Mouse (Mus musculus): ENCODE measurements around the gene Slc19a3. TPM values are rescaled to one million over a fixed set of nuclear protein-coding genes. Genes with fewer than 3 reads are reported as not detected.

Slc19a3 gene
- polyA plus RNA-seq, 1 experiment from 2014 or later, result 0.51 TPM

DNA sequence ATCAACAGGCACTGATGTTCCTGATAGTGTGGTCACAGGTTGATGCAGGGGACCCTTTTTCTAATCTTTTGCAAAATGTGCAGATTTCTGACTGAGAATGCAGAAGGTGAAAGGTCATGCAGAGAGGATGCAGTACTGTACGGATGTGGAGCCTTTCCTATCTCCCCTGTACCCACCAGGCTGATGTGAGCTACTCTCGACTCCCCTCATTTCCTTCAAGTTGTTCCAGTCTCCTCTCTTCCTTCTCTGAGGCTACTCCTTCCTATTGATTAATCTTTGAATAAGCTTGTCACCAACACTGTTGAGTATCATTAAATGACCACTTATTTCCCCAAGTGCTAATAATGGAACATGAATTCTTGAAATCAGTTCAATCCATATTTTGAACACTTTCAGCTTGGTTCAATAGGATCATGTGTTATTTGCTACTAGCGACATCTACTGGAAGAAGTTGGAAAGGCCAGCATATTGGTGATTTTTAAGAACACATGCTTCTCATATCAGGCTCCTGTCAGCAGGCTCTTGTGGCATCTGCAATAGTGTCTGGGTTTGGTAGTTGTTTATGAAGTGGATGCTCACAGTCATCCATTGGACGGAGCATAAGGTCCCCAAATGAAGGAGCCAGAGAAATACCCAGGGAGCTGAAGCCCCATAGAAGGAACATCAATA lies 50.6 kb downstream of the Slc19a3 start:
- H3K9me3 ChIP-seq (ENCODE audit: low read depth, low read length), result peaks cover 6% of the 10 kb centered on the region; the same call in 1 of the 2 replicates
- H3K4me3 ChIP-seq (ENCODE audit: low read depth, low read length), result no peak overlapping the region
- no peaks in the 10 kb centered on the region for H3K27me3 ChIP-seq (ENCODE audit: insufficient read depth, low read length)
- no peak overlapping the region for H3K9ac ChIP-seq
- DNase-seq (peak; percentile 90), ATAC-seq (ENCODE audit: insufficient read depth) (peak; percentile 74; the same call in 1 of the 2 replicates)
- H3K4me1 ChIP-seq (ENCODE audit: insufficient read depth), result no peaks in the 10 kb centered on the region
- peak; percentile 76 for TF ChIP-seq CTCF (IDR thresholded peaks at IDR 0.05; ENCODE audit: low read depth)
- H3K36me3 ChIP-seq (ENCODE audit: insufficient read depth), result no peaks in the 10 kb centered on the region
- no peak overlapping the region for H3K27ac ChIP-seq (ENCODE audit: low read depth)
- WGBS, result 20% methylated on average over 4 of the region's 4 CpGs
- H3K4me2 ChIP-seq, result no peak overlapping the region

DNA sequence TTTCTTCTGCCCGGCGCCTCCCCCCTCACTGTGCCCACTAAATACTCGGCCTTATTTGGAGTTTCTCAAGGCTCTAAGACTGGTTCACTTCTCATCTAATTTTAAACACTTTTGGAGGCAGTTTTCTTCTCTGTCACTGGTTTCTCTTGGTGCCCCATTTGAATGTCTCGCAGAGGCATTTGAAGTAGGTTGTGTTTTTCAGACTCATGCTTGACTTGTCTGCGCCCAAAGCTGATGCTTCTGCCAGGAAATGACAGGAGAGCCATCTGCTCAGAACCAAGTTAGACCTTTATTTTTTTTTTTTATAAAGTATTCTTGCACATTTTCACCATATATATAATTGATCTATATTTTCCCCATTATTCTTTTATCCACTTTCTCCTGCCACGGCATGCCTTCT lies 51.5 kb downstream of the Slc19a3 start:
- DNase-seq, result no peak
- 88% methylated on average over 6 of the region's 6 CpGs for WGBS
- ATAC-seq (ENCODE audit: insufficient read depth), result no peak

DNA sequence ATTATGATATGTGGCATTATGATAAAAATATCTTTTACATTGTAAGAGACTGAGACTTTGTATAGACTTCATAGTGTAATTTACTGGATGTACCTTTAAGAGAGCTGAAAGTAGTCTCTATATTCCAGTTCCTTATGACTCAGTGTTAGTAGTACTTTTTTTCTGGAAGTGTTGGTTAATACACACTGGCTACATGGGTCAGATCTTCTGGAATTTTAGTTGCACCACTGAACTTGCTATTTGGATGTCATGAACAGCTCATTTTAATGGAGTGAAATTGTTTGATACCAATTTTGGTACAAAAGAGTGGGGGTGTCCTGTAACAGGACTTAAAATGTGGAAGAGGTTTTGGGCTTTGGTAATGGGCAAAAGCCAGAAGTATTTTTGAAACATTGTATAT lies 60.4 kb downstream of the Slc19a3 start:
- Histone ChIP-seq H3K4me3 (ENCODE audit: low read depth, low read length) (no peak overlapping the region), H3K27ac (ENCODE audit: low read depth) (no peak overlapping the region), H3K27me3 (ENCODE audit: insufficient read depth, low read length) (no peaks in the 10 kb centered on the region), H3K4me2 (no peak overlapping the region), H3K9me3 (ENCODE audit: low read depth, low read length) (no peaks in the 10 kb centered on the region), H3K36me3 (ENCODE audit: insufficient read depth) (no peaks in the 10 kb centered on the region), H3K4me1 (ENCODE audit: insufficient read depth) (no peaks in the 10 kb centered on the region), H3K9ac (no peak overlapping the region)
- DNase-seq, result no peak
- no peak for ATAC-seq (ENCODE audit: insufficient read depth)
- TF ChIP-seq CTCF (IDR thresholded peaks at IDR 0.05; ENCODE audit: low read depth), result no peak

More for the DNA sequence above, 51.5 kb downstream of the Slc19a3 start:
- Histone ChIP-seq H3K36me3 (ENCODE audit: insufficient read depth) (no peaks in the 10 kb centered on the region), H3K9me3 (ENCODE audit: low read depth, low read length) (peaks cover 6% of the 10 kb centered on the region; the same call in 1 of the 2 replicates), H3K27me3 (ENCODE audit: insufficient read depth, low read length) (no peaks in the 10 kb centered on the region), H3K9ac (no peak overlapping the region), H3K27ac (ENCODE audit: low read depth) (no peak overlapping the region), H3K4me3 (ENCODE audit: low read depth, low read length) (no peak overlapping the region), H3K4me2 (no peak overlapping the region), H3K4me1 (ENCODE audit: insufficient read depth) (no peaks in the 10 kb centered on the region)
- TF ChIP-seq CTCF (IDR thresholded peaks at IDR 0.05; ENCODE audit: low read depth), result no peak

DNA sequence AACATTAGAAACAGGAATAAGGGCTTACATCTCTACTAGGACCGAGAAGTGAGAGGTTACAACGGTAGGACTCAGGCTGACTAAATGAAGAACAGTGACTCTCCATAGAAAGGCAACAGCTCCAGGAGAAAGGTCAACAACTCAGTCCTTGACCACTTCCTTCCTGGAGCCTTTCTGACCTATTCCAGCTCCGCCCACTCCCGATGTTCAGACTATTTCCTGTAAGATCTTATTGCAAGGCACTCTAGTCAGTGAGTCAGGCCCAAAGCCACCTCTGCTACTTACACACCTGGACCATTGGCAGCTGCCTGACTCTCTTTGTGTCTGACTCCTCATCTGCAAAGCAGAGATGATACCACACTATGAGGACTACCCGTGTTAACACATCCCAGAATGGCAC lies 62.5 kb downstream of the Slc19a3 start:
- no peak overlapping the region for H3K4me2 ChIP-seq
- no peak for ATAC-seq (ENCODE audit: insufficient read depth)

DNA sequence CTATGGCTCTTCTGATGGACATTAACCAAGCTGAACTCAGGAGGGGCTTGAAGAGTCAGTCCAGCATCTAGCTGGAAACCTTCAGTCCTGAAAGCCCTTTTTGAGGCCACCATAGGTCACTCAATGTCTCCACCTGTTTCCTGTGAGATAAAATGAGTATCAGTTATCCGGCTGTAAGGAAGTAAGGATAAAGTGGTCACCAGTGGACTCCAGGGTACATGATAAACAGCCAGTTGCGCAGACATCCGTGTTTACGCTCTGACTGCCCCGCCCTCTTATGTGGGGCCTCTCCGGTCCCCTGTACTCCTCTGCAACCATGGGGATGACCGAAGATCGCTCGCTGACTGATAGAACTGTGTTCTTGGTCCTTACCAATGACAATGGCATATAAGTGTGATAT lies 63.9 kb downstream of the Slc19a3 start:
- WGBS, result 71% methylated on average over 9 of the region's 9 CpGs
- DNase-seq (peak; percentile 66), ATAC-seq (ENCODE audit: insufficient read depth) (peak; percentile 67; the same call in 1 of the 2 replicates)
- Histone ChIP-seq H3K36me3 (ENCODE audit: insufficient read depth) (no peaks in the 10 kb centered on the region), H3K4me1 (ENCODE audit: insufficient read depth) (peaks cover 8% of the 10 kb centered on the region; the same call in 1 of the 2 replicates), H3K27ac (ENCODE audit: low read depth) (no peak overlapping the region), H3K9me3 (ENCODE audit: low read depth, low read length) (no peaks in the 10 kb centered on the region), H3K27me3 (ENCODE audit: insufficient read depth, low read length) (no peaks in the 10 kb centered on the region), H3K9ac (no peak overlapping the region), H3K4me2 (0 out of 2 replicates have a peak overlapping the region, but pooled peaks have one; percentile 5), H3K4me3 (ENCODE audit: low read depth, low read length) (no peak overlapping the region)
- no peak for TF ChIP-seq CTCF (IDR thresholded peaks at IDR 0.05; ENCODE audit: low read depth)

More for the DNA sequence above, 62.5 kb downstream of the Slc19a3 start:
- DNase-seq, result no peak
- Histone ChIP-seq H3K9me3 (ENCODE audit: low read depth, low read length) (no peaks in the 10 kb centered on the region), H3K4me1 (ENCODE audit: insufficient read depth) (peaks cover 8% of the 10 kb centered on the region; the same call in 1 of the 2 replicates), H3K36me3 (ENCODE audit: insufficient read depth) (no peaks in the 10 kb centered on the region), H3K9ac (no peak overlapping the region), H3K27me3 (ENCODE audit: insufficient read depth, low read length) (no peaks in the 10 kb centered on the region), H3K4me3 (ENCODE audit: low read depth, low read length) (no peak overlapping the region), H3K27ac (ENCODE audit: low read depth) (no peak overlapping the region)
- WGBS, result 74% methylated on average over 5 of the region's 5 CpGs
- TF ChIP-seq CTCF (IDR thresholded peaks at IDR 0.05; ENCODE audit: low read depth), result no peak

DNA sequence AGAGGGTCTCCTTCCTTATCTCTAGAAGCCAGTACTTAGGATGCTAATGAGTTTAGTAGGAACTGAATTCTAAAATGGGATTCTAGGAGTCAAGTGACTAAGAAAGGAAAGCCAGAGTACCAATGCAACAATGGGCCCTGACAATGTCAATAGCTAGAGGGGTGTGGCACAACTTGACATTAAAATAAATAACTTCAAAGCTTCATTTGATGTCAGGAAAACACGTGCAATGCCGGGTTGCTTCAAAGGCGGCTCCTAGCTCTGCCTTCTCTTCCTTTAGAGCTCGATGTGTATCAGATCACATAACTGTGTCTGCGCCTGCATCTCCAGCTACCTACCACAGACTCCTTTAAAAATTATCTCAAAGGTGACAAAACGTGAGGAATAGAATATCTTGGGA lies 64.3 kb downstream of the Slc19a3 start:
- 46% methylated on average over 6 of the region's 6 CpGs for WGBS
- Histone ChIP-seq H3K27me3 (ENCODE audit: insufficient read depth, low read length) (no peaks in the 10 kb centered on the region), H3K9ac (no peak overlapping the region), H3K4me2 (0 out of 2 replicates have a peak overlapping the region, but pooled peaks have one; percentile 5), H3K9me3 (ENCODE audit: low read depth, low read length) (no peaks in the 10 kb centered on the region), H3K36me3 (ENCODE audit: insufficient read depth) (no peaks in the 10 kb centered on the region), H3K27ac (ENCODE audit: low read depth) (no peak overlapping the region), H3K4me3 (ENCODE audit: low read depth, low read length) (no peak overlapping the region), H3K4me1 (ENCODE audit: insufficient read depth) (peaks cover 8% of the 10 kb centered on the region; the same call in 1 of the 2 replicates)
- ATAC-seq (ENCODE audit: insufficient read depth) (no peak), DNase-seq (peak; percentile 50)
- no peak for TF ChIP-seq CTCF (IDR thresholded peaks at IDR 0.05; ENCODE audit: low read depth)

DNA sequence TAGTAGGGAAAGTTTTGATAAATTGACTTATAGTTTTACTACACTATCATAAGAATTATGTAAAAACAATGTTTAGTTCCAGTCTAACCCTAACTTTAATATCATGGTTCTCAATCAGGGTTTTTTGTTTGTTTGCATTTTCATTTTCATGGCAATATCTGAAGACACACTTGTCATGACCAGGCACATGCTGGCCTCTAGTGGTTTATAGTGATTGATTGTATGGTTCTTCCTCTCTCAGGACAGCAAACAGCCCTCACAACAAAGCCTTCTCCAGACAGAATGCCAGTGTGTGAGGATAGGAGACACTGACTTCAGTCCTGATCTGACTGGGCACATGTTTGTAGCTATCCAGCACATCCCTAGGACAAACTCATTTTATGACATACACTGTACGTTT lies 65.0 kb downstream of the Slc19a3 start:
- no peaks in the 10 kb centered on the region for H3K9me3 ChIP-seq (ENCODE audit: low read depth, low read length)
- no peak for DNase-seq
- H3K4me2 ChIP-seq, result no peak overlapping the region
- no peak overlapping the region for H3K9ac ChIP-seq
- peaks cover 8% of the 10 kb centered on the region; the same call in 1 of the 2 replicates for H3K4me1 ChIP-seq (ENCODE audit: insufficient read depth)
- no peak for TF ChIP-seq CTCF (IDR thresholded peaks at IDR 0.05; ENCODE audit: low read depth)
- WGBS, result 69% methylated on average over 1 of the region's 1 CpGs
- ATAC-seq (ENCODE audit: insufficient read depth), result no peak
- peak overlapping the region; percentile 69 for H3K27ac ChIP-seq (ENCODE audit: low read depth)
- no peak overlapping the region for H3K4me3 ChIP-seq (ENCODE audit: low read depth, low read length)
- H3K27me3 ChIP-seq (ENCODE audit: insufficient read depth, low read length), result no peaks in the 10 kb centered on the region
- no peaks in the 10 kb centered on the region for H3K36me3 ChIP-seq (ENCODE audit: insufficient read depth)
